Mouse (Mus musculus) ES-Bruce4 (cell line): Measurements from ENCODE around the gene Il21r. TPM values are rescaled to one million over a fixed set of nuclear protein-coding genes. Genes with fewer than 3 reads are reported as not detected.

Experiments
- H3K27ac ChIP-seq: 2 replicates; pipeline ENCODE4 v1.5.1; 2012; ENCODE audit warnings: low read length, inconsistent platforms; ENCODE audit not compliant: insufficient read depth
- H3K27me3 ChIP-seq: 2 replicates; pipeline ENCODE4 v1.6.1; 2012; ENCODE audit warnings: mild to moderate bottlenecking, low read length, inconsistent platforms; ENCODE audit not compliant: control insufficient read depth, poor library complexity, insufficient read depth, severe bottlenecking
- H3K36me3 ChIP-seq: 2 replicates; pipeline ENCODE4 v1.6.1; 2012; ENCODE audit warnings: inconsistent platforms, mild to moderate bottlenecking, low read length, moderate library complexity; ENCODE audit not compliant: control insufficient read depth, poor library complexity, insufficient read depth, severe bottlenecking
- H3K4me1 ChIP-seq: one replicate; pipeline ENCODE4 v1.8.1; 2011; ENCODE audit warnings: low read length; ENCODE audit not compliant: control insufficient read depth, insufficient read depth
- H3K4me3 ChIP-seq: 2 replicates; pipeline ENCODE4 v1.5.1; 2011; ENCODE audit warnings: low read depth, mild to moderate bottlenecking, low read length
- H3K9ac ChIP-seq: 2 replicates; pipeline ENCODE4 v1.6.1; 2012; ENCODE audit warnings: low read depth, mild to moderate bottlenecking, inconsistent platforms; ENCODE audit not compliant: poor library complexity, severe bottlenecking
- H3K9me3 ChIP-seq: replicated peaks from 2 replicates; pipeline ENCODE4 v1.6.1; 2012; ENCODE audit warnings: mild to moderate bottlenecking, low read length, inconsistent platforms; ENCODE audit not compliant: control insufficient read depth, poor library complexity, insufficient read depth, severe bottlenecking
- CTCF ChIP-seq: IDR thresholded peaks from one replicate; pipeline ENCODE4 v1.8.1; 2011; ENCODE audit warnings: low read depth, low read length
- EP300 ChIP-seq: IDR thresholded peaks from 2 replicates; pipeline ENCODE4 v1.6.1; 2011; ENCODE audit warnings: low read depth, low read length; ENCODE audit not compliant: insufficient read depth
- POLR2A ChIP-seq: IDR thresholded peaks from one replicate; pipeline ENCODE4 v1.8.1; 2011; ENCODE audit warnings: low read length; ENCODE audit not compliant: insufficient read depth
- polyA plus RNA-seq: library from polyadenylated mRNA; stranded (reverse); fragments of >200 nt; gene quantifications from 2 replicates; pipeline ENCODE4 v1.2.4, GENCODE M21; 2011; ENCODE audit warnings: low read depth; ENCODE audit not compliant: missing spikeins, insufficient read depth, insufficient read length

Gene Il21r
- polyA plus RNA-seq, 1 experiment, result not detected

DNA sequence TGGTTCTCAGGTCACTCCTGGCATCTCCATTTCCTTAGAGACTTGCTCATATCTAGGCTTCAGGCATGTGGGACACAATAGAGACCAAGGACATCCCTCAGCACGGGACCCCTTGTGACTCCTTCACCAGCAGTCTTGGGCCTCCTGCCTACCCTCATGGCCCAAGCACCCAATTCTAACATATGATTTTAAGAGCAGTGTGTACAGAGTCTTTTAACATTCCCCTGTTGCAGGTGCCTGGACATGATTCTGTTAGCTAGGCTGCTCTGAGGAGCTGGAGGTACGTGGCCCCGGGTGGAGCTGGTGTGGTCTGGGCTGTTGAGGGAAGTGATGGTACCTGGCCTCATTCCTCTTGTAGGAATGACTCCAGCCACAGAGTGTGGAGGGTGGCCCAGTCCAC is 40.1 kb upstream of the Il21r start:
- no peaks in the 10 kb centered on the region for H3K4me1 ChIP-seq
- no peaks in the 10 kb centered on the region for H3K9me3 ChIP-seq
- no peak overlapping the region for H3K9ac ChIP-seq
- no peaks in the 10 kb centered on the region for H3K36me3 ChIP-seq
- no peaks in the 10 kb centered on the region for H3K27me3 ChIP-seq
- H3K4me3 ChIP-seq, result no peak overlapping the region
- TF ChIP-seq POLR2A, result no peak
- TF ChIP-seq CTCF, result no peak
- TF ChIP-seq EP300, result no peak
- no peak overlapping the region for H3K27ac ChIP-seq

DNA sequence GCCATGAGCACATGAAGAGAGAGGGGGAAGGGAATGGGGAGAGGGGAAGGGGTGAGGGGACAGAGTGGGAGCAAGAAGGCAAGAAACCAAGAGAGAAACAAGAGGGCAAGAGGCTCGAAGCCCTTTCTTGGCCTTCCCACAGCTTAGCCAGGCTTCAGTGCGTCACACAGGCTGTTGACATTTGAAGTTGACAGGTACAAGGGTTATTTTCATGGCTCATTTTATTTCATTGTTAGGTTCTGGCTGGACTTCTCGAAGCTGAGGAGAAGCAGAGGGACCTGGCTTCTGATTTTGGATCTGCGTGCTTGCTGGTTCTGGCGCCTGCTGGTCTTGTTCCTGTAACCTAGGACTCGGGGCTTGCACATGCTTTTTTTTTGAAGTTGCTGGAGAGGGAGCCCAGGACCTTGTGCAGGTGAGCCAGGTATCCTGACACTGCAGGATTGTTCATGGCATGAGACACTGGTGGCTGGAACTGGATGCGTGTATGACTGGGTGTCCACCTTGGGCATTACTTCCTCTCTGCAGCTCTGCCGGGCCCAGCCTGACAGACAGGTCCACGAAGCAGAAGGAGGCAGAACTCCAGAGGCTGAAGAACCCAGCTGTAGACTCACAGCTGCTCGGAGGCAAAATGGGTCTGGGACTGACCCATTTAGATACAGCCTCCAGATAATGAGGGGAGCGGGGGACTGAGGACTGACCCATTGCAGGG is 38.8 kb upstream of the Il21r start:
- Histone ChIP-seq H3K27ac (no peak overlapping the region), H3K9me3 (no peaks in the 10 kb centered on the region), H3K4me3 (no peak overlapping the region), H3K9ac (no peak overlapping the region), H3K36me3 (no peaks in the 10 kb centered on the region), H3K27me3 (no peaks in the 10 kb centered on the region), H3K4me1 (no peaks in the 10 kb centered on the region)
- TF ChIP-seq EP300 (no peak), POLR2A (no peak), CTCF (no peak)

DNA sequence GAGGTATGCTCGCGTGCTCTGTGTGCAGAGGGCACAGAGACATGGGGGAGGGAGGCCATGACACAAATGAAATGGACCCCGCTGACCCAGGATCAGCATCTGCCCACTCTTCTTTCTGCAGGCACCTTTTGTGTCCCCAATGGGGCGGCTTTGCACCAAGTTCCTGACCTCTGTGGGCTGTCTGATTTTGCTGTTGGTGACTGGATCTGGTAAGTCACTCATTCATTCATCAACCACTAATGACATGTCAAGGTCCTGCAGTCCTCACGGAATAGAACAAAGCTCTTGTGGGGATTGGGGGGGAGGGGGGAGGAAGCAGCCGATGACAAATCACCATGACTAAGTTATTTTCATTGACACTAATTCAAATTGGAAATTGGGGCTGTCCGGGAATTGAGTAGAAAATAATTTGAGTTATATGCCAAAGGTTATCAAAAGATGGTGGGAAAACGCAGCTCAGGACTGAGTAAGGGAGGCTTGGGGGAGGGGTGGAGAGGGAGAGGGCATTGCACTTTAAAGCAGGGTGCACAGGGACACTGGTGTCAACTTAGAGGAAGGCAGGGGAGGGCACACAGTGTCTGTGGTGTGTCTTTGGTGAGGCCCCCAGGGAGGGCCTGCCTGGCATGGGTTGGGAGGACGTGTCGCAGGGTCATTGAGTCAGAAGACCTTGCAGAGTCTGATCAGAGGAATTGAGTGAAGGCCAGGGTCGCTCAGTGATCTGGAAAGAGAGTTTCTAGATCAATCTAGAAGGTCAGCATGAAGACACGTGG is 37.5 kb upstream of the Il21r start:
- no peaks in the 10 kb centered on the region for H3K27me3 ChIP-seq
- H3K4me3 ChIP-seq, result no peak overlapping the region
- no peaks in the 10 kb centered on the region for H3K36me3 ChIP-seq
- no peak for TF ChIP-seq EP300
- no peak overlapping the region for H3K27ac ChIP-seq
- no peaks in the 10 kb centered on the region for H3K9me3 ChIP-seq
- no peak overlapping the region for H3K9ac ChIP-seq
- no peaks in the 10 kb centered on the region for H3K4me1 ChIP-seq

DNA sequence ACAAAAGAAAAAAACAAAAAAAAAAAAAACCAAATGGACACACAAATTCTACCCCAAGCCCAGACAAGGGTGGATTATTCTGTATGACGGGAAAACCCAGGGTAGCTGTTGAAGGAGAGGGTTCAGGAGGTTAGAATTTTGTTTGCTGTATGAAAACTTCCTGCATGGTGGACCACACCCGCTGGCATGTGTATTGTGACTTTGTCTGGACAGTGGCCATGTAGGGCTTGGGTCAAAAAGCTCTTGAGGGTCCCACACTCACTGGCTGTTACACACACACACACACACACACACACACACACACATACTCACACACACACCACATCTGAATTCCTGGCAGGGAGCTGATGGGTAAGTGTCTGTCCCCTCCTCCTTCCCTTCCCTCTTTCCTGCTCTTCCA is 36.8 kb upstream of the Il21r start:
- no peak overlapping the region for H3K4me3 ChIP-seq
- H3K36me3 ChIP-seq, result no peaks in the 10 kb centered on the region
- no peak for TF ChIP-seq CTCF
- no peak for TF ChIP-seq POLR2A
- no peak for TF ChIP-seq EP300
- H3K4me1 ChIP-seq, result no peaks in the 10 kb centered on the region
- no peaks in the 10 kb centered on the region for H3K9me3 ChIP-seq
- no peaks in the 10 kb centered on the region for H3K27me3 ChIP-seq
- no peak overlapping the region for H3K9ac ChIP-seq
- H3K27ac ChIP-seq, result no peak overlapping the region

DNA sequence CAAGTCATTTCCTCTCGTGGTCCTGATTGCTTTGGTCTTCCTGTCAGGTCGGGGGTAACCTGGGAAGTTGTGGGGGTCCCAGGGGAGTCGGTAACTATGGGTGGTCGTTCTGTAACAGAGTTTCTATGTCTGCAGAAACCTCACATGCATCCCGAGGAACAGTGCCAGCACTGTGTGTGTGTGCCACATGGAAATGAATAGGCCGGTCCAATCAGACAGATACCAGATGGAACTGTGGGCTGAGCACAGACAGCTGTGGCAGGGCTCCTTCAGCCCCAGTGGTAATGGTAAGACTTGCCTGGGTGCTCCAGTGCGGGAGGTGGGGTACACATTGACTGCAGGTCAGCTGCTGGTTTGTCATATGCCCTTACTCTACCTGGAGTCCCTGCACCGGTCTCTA is 34.3 kb upstream of the Il21r start:
- no peak overlapping the region for H3K27ac ChIP-seq
- no peaks in the 10 kb centered on the region for H3K9me3 ChIP-seq
- no peaks in the 10 kb centered on the region for H3K4me1 ChIP-seq
- H3K9ac ChIP-seq, result no peak overlapping the region
- no peaks in the 10 kb centered on the region for H3K27me3 ChIP-seq
- H3K4me3 ChIP-seq, result no peak overlapping the region
- TF ChIP-seq EP300 (no peak), POLR2A (no peak), CTCF (no peak)
- no peaks in the 10 kb centered on the region for H3K36me3 ChIP-seq

DNA sequence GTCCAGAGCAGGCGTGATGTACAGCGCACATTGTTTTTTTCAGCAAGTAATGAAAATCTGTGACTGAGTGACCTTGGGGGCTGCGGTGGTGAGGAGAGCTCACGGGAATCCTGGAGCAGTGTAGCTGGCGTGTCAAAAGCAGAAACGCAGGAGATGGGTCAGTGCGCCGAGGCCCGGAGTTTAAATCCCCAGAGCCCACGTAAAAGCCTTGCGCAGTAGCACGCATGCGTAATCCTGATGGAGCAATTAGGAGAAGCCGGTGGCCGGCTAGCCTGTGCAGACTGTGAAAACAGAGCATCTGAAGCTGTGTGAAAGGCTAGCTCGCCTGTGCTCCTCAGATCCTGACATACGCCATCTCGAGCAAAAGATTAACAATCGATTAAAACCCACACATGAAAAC is 31.3 kb upstream of the Il21r start:
- Histone ChIP-seq H3K9ac (no peak overlapping the region), H3K27me3 (no peaks in the 10 kb centered on the region), H3K4me3 (no peak overlapping the region), H3K27ac (no peak overlapping the region), H3K36me3 (no peaks in the 10 kb centered on the region), H3K9me3 (no peaks in the 10 kb centered on the region), H3K4me1 (no peaks in the 10 kb centered on the region)
- TF ChIP-seq EP300, result no peak
- TF ChIP-seq CTCF, result no peak
- TF ChIP-seq POLR2A, result no peak
